Mouse (Mus musculus) Patski (cell line): ENCODE results near the gene Fbxw4. TPM values are rescaled to one million over a fixed set of nuclear protein-coding genes. Genes with fewer than 3 reads are reported as not detected.
"Not testable (repeated sequence)": the region's sequence is repeated elsewhere in the genome, so short reads cannot be mapped to it uniquely, and the experiment has no call there.

ENCODE experiments used
- ATAC-seq: fragments of 100-300 bp; one replicate; pipeline ENCODE4 v1.8.0; 2021
- CTCF ChIA-PET: fragments of 350-600 bp; sonication (Branson Sonifier 250); formaldehyde crosslinking; loops from one replicate; lab custom pipeline; 2022; ENCODE audit warnings: inconsistent platforms; lab: Charles Lee
- POLR2A ChIA-PET: fragments of 350-600 bp; sonication (Branson Sonifier 250); formaldehyde crosslinking; loops from one replicate; lab custom pipeline; 2022; ENCODE audit warnings: antibody characterized with exemption, inconsistent platforms; lab: Charles Lee
- DNase-seq: peaks from one replicate; pipeline ENCODE4 v3.0.0-alpha.2; 2011; ENCODE audit warnings: low read depth, low spot score
- H3K27me3 ChIP-seq: fragments of 371-371 bp; one replicate; pipeline ENCODE4 v1.5.1; 2021
- CTCF ChIP-seq: fragments of 100-300 bp; IDR thresholded peaks from one replicate; pipeline ENCODE4 v1.5.1; 2021
- in situ Hi-C: fragments of 300-500 bp; cut with MboI; formaldehyde crosslinking; loops from 3 replicates; pipeline ENCODE4 v1.11.1; 2018; ENCODE audit warnings: low pct_unique_long_range_greater_than_20kb, mixed read lengths
- polyA plus RNA-seq: library from polyadenylated mRNA; unstranded; gene quantifications from one replicate; pipeline ENCODE4 v1.2.3, GENCODE M21; 2021

Fbxw4 gene
- polyA plus RNA-seq, 1 experiment from 2014 or later, result 39.2 TPM

DNA sequence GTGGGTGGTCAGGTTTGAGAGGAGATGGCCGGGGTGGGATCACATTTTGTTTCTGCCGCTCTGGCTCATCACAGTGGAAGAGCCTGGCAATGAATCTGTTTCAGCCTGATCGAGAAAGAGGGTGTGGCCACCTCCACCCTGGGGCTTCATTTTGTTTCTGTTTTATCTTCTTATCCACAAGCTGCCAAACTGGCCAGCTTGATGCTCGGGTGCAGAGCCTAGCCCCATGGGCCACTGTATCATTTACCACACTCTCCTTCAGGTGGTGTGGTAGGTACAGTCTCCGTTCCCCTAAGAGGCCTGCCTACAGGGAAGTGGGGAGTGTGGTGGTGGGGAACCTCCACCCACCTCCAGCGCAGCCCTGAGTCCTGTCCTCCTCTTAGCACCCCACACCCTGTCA lies 87.1 kb downstream of the Fbxw4 start:
- POLR2A ChIA-PET, result interaction anchor here (1.1 kb wide), 1 partner anchor 176 kb away, joined by 3 read pairs; no protein-coding TSS in a partner anchor
- in situ Hi-C loops, result loop anchor here (5.0 kb wide), 1 partner anchor 174 kb away; the partner anchor contains the start of gene Npm3
- H3K27me3 ChIP-seq, result no peaks in the 10 kb centered on the region
- ATAC-seq (no peak), DNase-seq (no peak)
- no peak for TF ChIP-seq CTCF
- CTCF ChIA-PET, result interaction anchor here (0.7 to 1.9 kb wide), 17 partner anchors 8 to 183 kb away, joined by 3 to 15 read pairs (median 4); partner anchors contain the start of genes Gm17018, Npm3 and Poll

DNA sequence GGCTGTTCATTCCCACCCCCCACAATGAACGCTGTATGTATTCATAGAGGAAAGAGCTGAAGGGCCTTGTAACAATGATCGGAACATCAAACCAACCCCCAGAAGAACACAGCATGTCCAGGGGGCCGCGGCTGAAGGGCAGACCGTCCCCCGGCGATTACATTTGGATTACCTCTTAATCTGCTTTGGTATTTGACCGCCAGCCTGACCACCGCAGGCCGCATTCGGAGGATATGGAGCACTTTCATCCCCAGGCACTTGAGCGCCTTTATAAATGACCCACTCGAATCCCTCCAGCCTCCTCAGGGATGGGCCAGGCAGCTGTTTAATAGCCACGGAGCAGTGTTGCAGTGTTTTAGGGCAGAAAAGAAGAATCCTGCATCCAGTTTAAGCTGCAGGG lies 92.7 kb downstream of the Fbxw4 start:
- CTCF ChIA-PET, result interaction anchor here (2.0 kb wide), 1 partner anchor 17 kb away, joined by 4 read pairs; no protein-coding TSS in a partner anchor
- TF ChIP-seq CTCF, result no peak
- no peak for ATAC-seq
- POLR2A ChIA-PET, result no interaction called here
- DNase-seq, result no peak
- no peaks in the 10 kb centered on the region for H3K27me3 ChIP-seq
- in situ Hi-C loops, result no loop called here

DNA sequence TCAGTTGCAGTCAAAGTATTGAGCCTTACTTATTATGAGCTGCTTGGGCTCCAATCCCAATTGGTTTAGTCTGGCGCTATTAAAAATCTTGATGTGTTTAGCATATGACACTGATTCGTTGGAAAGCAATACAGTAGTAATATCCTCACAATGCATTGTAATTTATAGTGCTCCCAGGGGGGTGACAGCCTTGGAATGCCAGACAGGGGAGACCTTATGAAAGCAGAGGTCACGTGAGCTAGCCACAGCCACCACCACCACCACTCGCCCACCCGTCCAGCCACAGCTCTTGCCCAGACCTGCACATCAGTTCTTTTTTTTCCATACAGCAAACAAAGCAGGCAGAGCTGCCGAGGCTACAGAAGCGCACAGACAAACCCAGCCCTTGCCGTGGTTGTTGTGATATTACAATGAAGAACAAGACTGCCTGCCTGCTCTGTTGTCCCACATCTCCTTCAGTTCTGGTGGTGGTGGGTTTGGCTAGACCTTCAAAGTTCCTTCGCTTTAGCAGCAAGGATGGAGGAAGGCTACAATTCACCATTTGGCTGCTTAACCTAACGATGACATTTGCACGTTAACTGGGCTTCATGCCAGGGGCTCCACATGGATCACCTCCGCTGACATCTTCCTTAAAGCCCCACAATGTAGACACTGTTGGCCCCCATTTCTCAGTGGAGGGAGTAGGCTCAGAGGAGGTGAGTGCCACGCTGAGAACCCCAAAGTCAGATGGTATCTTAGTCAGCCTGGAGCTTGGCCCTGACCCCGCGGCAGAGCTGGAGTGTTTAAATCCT lies 94.0 kb downstream of the Fbxw4 start:
- no peak for TF ChIP-seq CTCF
- ChIA-PET POLR2A (interaction anchor here (0.8 kb wide), 1 partner anchor 43 kb away, joined by 3 read pairs; no protein-coding TSS in a partner anchor), CTCF (interaction anchor here (2.0 to 3.2 kb wide), 3 partner anchors 8 to 346 kb away, joined by 4 to 15 read pairs (median 5); no protein-coding TSS in a partner anchor)
- DNase-seq (no peak), ATAC-seq (no peak)
- in situ Hi-C loops, result no loop called here
- no peaks in the 10 kb centered on the region for H3K27me3 ChIP-seq

DNA sequence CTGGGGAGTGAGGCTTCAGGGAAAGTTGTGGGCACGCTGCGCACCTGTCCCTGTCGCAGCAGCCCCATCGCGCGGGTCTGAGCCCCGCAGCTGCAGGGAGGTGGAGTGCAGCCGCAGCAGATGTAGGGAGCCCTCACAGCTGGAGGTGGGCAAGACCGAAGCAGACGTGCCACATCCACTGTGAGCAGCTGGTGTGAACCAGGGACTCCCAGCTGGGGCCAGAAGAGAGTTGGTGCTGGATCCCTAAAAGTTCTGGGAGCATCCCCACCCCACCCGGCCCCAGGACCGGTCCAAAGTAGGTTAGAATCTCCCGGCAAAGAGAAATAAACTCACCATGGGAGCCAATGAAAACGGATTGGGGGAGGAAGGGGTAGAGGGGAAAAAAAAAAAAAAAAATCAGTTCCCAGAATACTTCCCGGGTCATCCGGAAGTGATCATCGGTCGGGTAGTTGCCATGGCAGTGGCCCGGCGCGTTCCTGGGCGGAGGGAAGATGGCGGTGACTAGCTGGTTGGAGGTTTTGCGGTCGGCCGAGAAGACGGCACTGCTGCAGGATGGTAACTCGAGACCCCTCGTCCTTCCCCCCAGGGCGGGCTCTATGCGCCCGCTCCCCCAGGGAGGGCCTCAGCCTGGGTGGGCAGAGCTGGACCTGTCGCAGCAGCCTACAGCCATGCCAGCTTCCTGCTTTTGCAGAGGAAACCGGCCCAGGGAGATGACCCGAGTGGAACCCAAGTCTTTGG lies 99.8 kb downstream of the Fbxw4 start, which contains the start of the genes Poll and Gm17018:
Poll (minus strand) TSS at position 379 of the 738 bp plus-strand sequence.
Gm17018 (plus strand) TSS at position 463 of the 738 bp plus-strand sequence.
- peak; percentile 67 for ATAC-seq
- ChIA-PET CTCF (interaction anchor here (2.0 kb wide), 1 partner anchor 14 kb away, joined by 8 read pairs; no protein-coding TSS in a partner anchor), POLR2A (interaction anchor here (0.6 kb wide), 1 partner anchor 365 kb away, joined by 3 read pairs; no protein-coding TSS in a partner anchor)
- no peak for TF ChIP-seq CTCF
- no peak for DNase-seq
- no peaks in the 10 kb centered on the region for H3K27me3 ChIP-seq
- in situ Hi-C loops, result no loop called here

DNA sequence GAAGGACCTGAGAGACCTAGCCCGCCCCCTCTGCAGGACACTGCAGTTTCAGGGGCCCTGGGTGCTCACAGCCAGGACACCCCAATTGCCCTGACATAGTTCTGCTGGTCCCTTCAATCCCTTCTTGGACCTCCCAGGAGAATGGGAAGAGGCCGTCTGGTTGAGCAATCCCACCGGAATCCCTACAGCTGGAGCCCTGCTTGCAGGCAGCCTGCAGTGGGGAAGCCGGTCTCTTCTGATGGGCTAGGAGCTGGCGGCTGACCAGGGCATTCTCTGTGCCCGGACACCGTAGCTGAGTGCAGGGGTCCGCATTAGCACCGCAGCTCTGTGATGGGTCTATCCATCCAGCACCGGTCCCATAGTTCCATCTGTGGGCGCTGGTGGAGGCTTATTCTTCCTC lies 106.0 kb downstream of the Fbxw4 start:
- no peak for TF ChIP-seq CTCF
- POLR2A ChIA-PET, result no interaction called here

DNA sequence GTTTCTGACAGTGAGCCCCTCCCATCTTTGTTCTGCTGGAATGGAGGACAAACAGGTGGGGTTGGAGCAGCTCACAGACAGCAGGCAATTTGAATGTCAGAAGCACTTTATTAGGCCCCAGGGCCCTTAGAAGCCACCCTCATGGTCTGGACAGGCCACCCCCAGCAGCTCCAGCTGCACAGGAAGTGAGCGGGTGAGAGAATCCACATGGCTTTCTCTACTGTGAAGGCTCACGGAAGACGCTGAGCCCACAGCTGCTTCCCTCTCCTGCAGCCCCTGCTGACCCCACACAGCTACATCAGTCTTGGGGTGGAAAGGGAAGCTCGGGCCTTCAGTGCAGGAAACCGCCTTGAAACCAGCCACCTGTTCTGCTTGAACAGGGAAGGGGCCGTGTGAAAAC lies 107.9 kb downstream of the Fbxw4 start:
- H3K27me3 ChIP-seq, result peaks cover 2% of the 10 kb centered on the region
- ATAC-seq, result no peak
- ChIA-PET POLR2A (no interaction called here), CTCF (interaction anchor here (1.0 kb wide), 1 partner anchor 330 kb away, joined by 3 read pairs; no protein-coding TSS in a partner anchor)
- DNase-seq, result no peak
- in situ Hi-C loops, result no loop called here
- TF ChIP-seq CTCF, result no peak

More for the DNA sequence above, 106.0 kb downstream of the Fbxw4 start:
- DNase-seq (no peak), ATAC-seq (no peak)
- CTCF ChIA-PET, result interaction anchor here (1.3 kb wide), 1 partner anchor 333 kb away, joined by 5 read pairs; no protein-coding TSS in a partner anchor
- in situ Hi-C loops, result no loop called here
- no peaks in the 10 kb centered on the region for H3K27me3 ChIP-seq

DNA sequence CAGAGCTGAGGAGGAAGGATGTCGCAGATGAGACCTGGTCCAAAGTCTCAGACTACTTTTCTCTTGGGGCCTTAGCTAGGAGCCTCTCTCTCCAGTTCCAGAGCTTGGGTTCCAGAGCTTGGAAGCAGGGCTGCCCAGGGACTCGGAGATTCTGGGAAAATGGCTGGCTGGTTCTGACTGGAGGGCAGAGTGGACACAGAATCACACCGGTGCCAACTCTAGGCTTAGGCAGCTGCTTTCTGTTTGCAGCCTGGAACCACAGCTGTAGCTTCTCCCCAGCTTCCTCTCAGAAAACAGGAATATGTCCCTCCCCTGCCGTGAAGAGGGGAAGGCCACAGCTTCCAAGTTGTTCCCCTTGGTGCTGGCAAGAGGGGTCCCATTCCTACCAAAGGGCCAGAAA lies 110.2 kb downstream of the Fbxw4 start:
- ChIA-PET CTCF (interaction anchor here (0.9 to 1.4 kb wide), 3 partner anchors 12 to 24 kb away, joined by 3 to 4 read pairs (median 3); no protein-coding TSS in a partner anchor), POLR2A (no interaction called here)
- ATAC-seq, result no peak
- in situ Hi-C loops, result loop anchor here (5.0 kb wide), 2 partner anchors 243 to 333 kb away; no protein-coding TSS in a partner anchor
- DNase-seq, result no peak
- H3K27me3 ChIP-seq, result peaks cover 24% of the 10 kb centered on the region
- no peak for TF ChIP-seq CTCF

DNA sequence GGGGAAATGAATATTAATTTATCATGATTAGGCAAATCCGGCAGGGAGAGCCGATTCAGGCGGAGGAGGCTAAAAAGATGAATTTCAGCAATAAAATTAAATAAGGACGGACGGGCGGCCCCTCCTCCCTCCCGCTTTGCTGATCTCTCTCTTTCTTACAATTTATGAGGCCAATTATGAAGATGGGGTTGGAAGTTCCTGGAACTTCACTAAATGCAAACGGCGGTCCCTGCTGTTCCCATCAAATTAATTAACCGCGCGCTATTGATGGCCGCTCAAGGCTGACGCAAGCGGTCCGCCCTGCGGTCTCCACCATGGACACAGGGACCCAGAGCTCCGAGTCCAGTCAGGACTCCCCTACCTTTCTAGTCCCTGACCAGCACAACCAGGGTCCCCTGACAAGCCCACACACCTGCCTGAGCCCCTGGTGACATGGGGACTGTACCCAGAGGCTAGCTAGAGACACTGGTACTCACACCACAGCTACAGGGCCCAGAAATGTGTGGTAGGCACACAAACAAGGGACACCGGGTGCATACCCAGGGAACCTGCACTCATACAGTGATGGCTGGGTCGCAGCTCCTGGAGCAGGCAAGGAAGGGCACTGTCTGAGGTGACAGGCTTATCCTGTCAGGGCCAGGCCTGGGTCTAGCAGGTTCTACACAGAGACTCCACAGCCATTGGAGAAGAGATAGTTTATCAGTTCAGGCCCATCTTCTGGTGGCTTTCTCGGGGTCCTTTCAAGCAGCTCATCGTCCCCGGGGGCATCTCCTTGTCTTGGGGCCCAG lies 110.8 kb downstream of the Fbxw4 start:
- ATAC-seq (no peak), DNase-seq (no peak)
- ChIA-PET POLR2A (no interaction called here), CTCF (interaction anchor here (0.9 kb wide), 2 partner anchors 11 to 25 kb away, joined by 3 read pairs; no protein-coding TSS in a partner anchor)
- H3K27me3 ChIP-seq, result peaks cover 24% of the 10 kb centered on the region
- TF ChIP-seq CTCF, result no peak
- in situ Hi-C loops, result loop anchor here (5.0 kb wide), 2 partner anchors 242 to 332 kb away; no protein-coding TSS in a partner anchor

DNA sequence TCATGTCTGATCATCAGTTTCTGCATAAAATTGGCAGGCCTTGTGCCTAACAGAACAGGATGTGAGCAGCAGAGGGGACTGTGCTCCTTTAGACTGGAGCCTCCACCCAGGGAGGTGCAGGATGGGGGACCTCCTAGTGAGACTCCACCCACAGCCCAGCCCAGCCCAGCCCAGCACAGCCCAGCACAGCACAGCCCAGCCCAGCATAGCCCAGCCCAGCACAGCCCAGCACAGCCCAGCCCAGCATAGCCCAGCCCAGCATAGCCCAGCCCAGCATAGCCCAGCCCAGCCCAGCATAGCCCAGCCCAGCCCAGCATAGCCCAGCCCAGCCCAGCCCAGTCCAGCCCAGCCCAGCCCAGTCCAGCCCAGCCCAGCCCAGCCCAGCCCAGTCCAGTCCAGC lies 111.9 kb downstream of the Fbxw4 start:
- in situ Hi-C loops, result loop anchor here (5.0 kb wide), 2 partner anchors 241 to 331 kb away; no protein-coding TSS in a partner anchor
- POLR2A ChIA-PET, DNase-seq, CTCF ChIA-PET, ATAC-seq: not testable (repeated sequence)
- H3K27me3 ChIP-seq, result peaks cover 32% of the 10 kb centered on the region
